In genomic region chr2:3570186-3570585, GRCm38 (mm10) we compare ENCODE assay signal across 8 mouse cellular contexts. TPM values are rescaled to one million over a fixed set of nuclear protein-coding genes. Genes with fewer than 3 reads are reported as not detected.
DNase-seq lines count a peak whose midpoint lies in the region; ATAC-seq and TF ChIP-seq lines count a peak whose summit lies in the region.

Gene Fam107b (plus strand): TSS chr2:3570488.

- no peaks in the 10 kb centered on the region for H3K27me3 ChIP-seq in cerebellum, adult 2 months (ENCODE audit: control insufficient read depth, insufficient read depth, low read length)
- no peaks in the 10 kb centered on the region for H3K27me3 ChIP-seq in spleen, adult 2 months (ENCODE audit: control insufficient read depth, insufficient read depth, low read length)
- H3K27me3 ChIP-seq in hindbrain, postnatal 0 days (ENCODE audit: insufficient read depth, low read length): no peaks in the 10 kb centered on the region
- H3K27me3 ChIP-seq in midbrain, embryonic 12.5 days: no peaks in the 10 kb centered on the region

- no peak within 1 kb of the TSS for H3K4me3 ChIP-seq in cerebellum, adult 2 months (replicated peaks; ENCODE audit: insufficient read depth, low read depth, low read length)
- H3K4me3 ChIP-seq in spleen, adult 2 months (ENCODE audit: extremely low read depth, insufficient read depth, insufficient read length): no peak within 1 kb of the TSS
- no peak within 1 kb of the TSS for H3K4me3 ChIP-seq in hindbrain, postnatal 0 days (ENCODE audit: low read length)
- H3K4me3 ChIP-seq in midbrain, embryonic 12.5 days: no peak within 1 kb of the TSS
- H3K4me3 ChIP-seq in left cerebral cortex, adult 2 months: no peak within 1 kb of the TSS

- TF ChIP-seq CTCF in cerebellum, adult 2 months (IDR thresholded peaks at IDR 0.05; ENCODE audit: borderline replicate concordance, insufficient read depth, low read depth, low read length): no peak
- TF ChIP-seq CTCF in spleen, adult 2 months (IDR thresholded peaks at IDR 0.05; ENCODE audit: extremely low read depth, insufficient read depth, insufficient read length, insufficient replicate concordance): no peak
- no peak for TF ChIP-seq CTCF in hindbrain, postnatal 0 days (IDR thresholded peaks at IDR 0.05; ENCODE audit: low read depth)
- TF ChIP-seq CTCF in left cerebral cortex, adult 2 months (IDR thresholded peaks at IDR 0.05): no peak

- H3K4me2 ChIP-seq in hindbrain, postnatal 0 days (ENCODE audit: low read depth, low read length): no peak within 1 kb of the TSS
- H3K4me2 ChIP-seq in midbrain, embryonic 12.5 days (replicated peaks): no peak within 1 kb of the TSS

- TF ChIP-seq POLR2A in cerebellum, adult 2 months (IDR thresholded peaks at IDR 0.05; ENCODE audit: borderline replicate concordance, insufficient read depth, low read length): no peak
- TF ChIP-seq POLR2A in spleen, adult 2 months (IDR thresholded peaks at IDR 0.05; ENCODE audit: low read depth, low read length): no peak

- H3K9ac ChIP-seq in hindbrain, postnatal 0 days (replicated peaks; ENCODE audit: low read length): no peak within 1 kb of the TSS
- H3K9ac ChIP-seq in midbrain, embryonic 12.5 days (replicated peaks): no peak within 1 kb of the TSS

- peak in 1 of 2 experiments; percentile 29 for DNase-seq in cerebellum, adult 2 months
- no peak for DNase-seq in cerebellum, adult 11 months
- no peak for DNase-seq in spleen, adult 2 months (ENCODE audit: low read depth in 1 of 2, low spot score in 2 of 2)
- DNase-seq in spleen, postnatal 36 days (ENCODE audit: low spot score in 2 of 2): no peak
- DNase-seq in hindbrain, postnatal 0 days (ENCODE audit: low spot score): no peak
- no peak for DNase-seq in ovary, postnatal 14 days (ENCODE audit: low spot score)
- DNase-seq in left cerebral cortex, adult 2 months (ENCODE audit: extremely low spot score in 1 of 2, low spot score in 2 of 2): no peak

- H3K27ac ChIP-seq in cerebellum, adult 2 months (ENCODE audit: insufficient read depth, low read length): no peak within 1 kb of the TSS
- H3K27ac ChIP-seq in spleen, adult 2 months (ENCODE audit: insufficient read depth, low read length): no peak within 1 kb of the TSS
- H3K27ac ChIP-seq in hindbrain, postnatal 0 days: no peak within 1 kb of the TSS
- no peak within 1 kb of the TSS for H3K27ac ChIP-seq in midbrain, embryonic 12.5 days (replicated peaks)
- H3K27ac ChIP-seq in left cerebral cortex, adult 2 months: no peak within 1 kb of the TSS

- H3K9me3 ChIP-seq in hindbrain, postnatal 0 days (ENCODE audit: low read length): no peaks in the 10 kb centered on the region
- no peaks in the 10 kb centered on the region for H3K9me3 ChIP-seq in midbrain, embryonic 12.5 days

- H3K36me3 ChIP-seq in spleen, adult 2 months (ENCODE audit: control insufficient read depth, insufficient read depth, low read length): no peaks in the 10 kb centered on the region
- no peaks in the 10 kb centered on the region for H3K36me3 ChIP-seq in hindbrain, postnatal 0 days (ENCODE audit: insufficient read depth, low read length)
- no peaks in the 10 kb centered on the region for H3K36me3 ChIP-seq in midbrain, embryonic 12.5 days

- H3K4me1 ChIP-seq in cerebellum, adult 2 months (ENCODE audit: control insufficient read depth, insufficient read depth, low read length): peaks cover 6% of the 10 kb centered on the region
- H3K4me1 ChIP-seq in spleen, adult 2 months (ENCODE audit: control insufficient read depth, insufficient read depth, insufficient read length): no peaks in the 10 kb centered on the region
- H3K4me1 ChIP-seq in hindbrain, postnatal 0 days (ENCODE audit: insufficient read depth, low read length): no peaks in the 10 kb centered on the region
- no peaks in the 10 kb centered on the region for H3K4me1 ChIP-seq in midbrain, embryonic 12.5 days

- intact Hi-C loops in left cerebral cortex, adult 2 months (cut with DNase I): no loop called here

- 47% methylated on average over 12 of the region's 12 CpGs for WGBS in cerebellum, adult 2 months
- WGBS in spleen, adult 2 months: 87% methylated on average over 12 of the region's 12 CpGs
- 59% methylated on average over 12 of the region's 12 CpGs for WGBS in hindbrain, postnatal 0 days
- 78% methylated on average over 12 of the region's 12 CpGs for WGBS in midbrain, embryonic 12.5 days

- ATAC-seq in hindbrain, postnatal 0 days: peak; percentile 38; the same call in 1 of the 2 replicates
- no peak for ATAC-seq in midbrain, embryonic 12.5 days (ENCODE audit: low FRiP score, low read depth)

RNA-seq across cellular contexts. Expression of gene Fam107b, which starts in this region (rescaled TPM):
- 63.7 and 68.3 TPM in 2 replicates for polyA plus RNA-seq in cerebellum, adult 2 months (2012; rRNA removed)
- 25.9 and 46.4 TPM in 2 replicates for polyA plus RNA-seq in spleen, adult 2 months (2012; rRNA removed)
- total RNA-seq in hindbrain, postnatal 0 days (2014; rRNA removed): 34.0 and 41.3 TPM in 2 replicates
- 21.0 and 23.6 TPM in 2 replicates for polyA plus RNA-seq in hindbrain, postnatal 0 days (2015; fragmentation: Nextera tagmentation; extraction: Ambion mirVana)
- polyA plus RNA-seq in midbrain, embryonic 12.5 days (2016; fragmentation: Nextera tagmentation; extraction: Ambion mirVana): 44.6 and 49.9 TPM in 2 replicates
- total RNA-seq in left cerebral cortex, adult 2 months (2021): 1 to 10 TPM; 7.9 to 10.0 TPM
